Mouse (Mus musculus) heart, postnatal 0 days (tissue): ENCODE measurements around the gene Meis3. TPM values are rescaled to one million over a fixed set of nuclear protein-coding genes. Genes with fewer than 3 reads are reported as not detected.

Experiments
- ATAC-seq: fragments of 200-750 bp; cut with Nextera tagmentation; 2 replicates; pipeline ENCODE4 v1.8.0; 2017; ENCODE audit warnings: low read depth, moderate number of reproducible peaks, moderate library complexity; ENCODE audit not compliant: insufficient read depth
- DNase-seq: peaks from one replicate; pipeline ENCODE4 v3.0.0-alpha.2; 2016; ENCODE audit warnings: low spot score
- H3K27ac ChIP-seq: fragments of 300-500 bp; sonication (generic); 2 replicates; pipeline ENCODE4 v1.5.1; 2014; ENCODE audit warnings: low read depth, mild to moderate bottlenecking
- H3K27me3 ChIP-seq: fragments of 300-500 bp; sonication (generic); 2 replicates; pipeline ENCODE4 v1.6.1; 2014; ENCODE audit warnings: low read length, mixed read lengths; ENCODE audit not compliant: control insufficient read depth, insufficient read depth
- H3K36me3 ChIP-seq: fragments of 300-500 bp; sonication (generic); replicated peaks from 2 replicates; pipeline ENCODE4 v1.6.1; 2014; ENCODE audit warnings: low read length, mixed read lengths; ENCODE audit not compliant: control insufficient read depth, insufficient read depth
- H3K4me1 ChIP-seq: fragments of 300-500 bp; sonication (generic); 2 replicates; pipeline ENCODE4 v1.6.1; 2014; ENCODE audit warnings: antibody characterized with exemption; ENCODE audit not compliant: control insufficient read depth, insufficient read depth
- H3K4me2 ChIP-seq: fragments of 300-500 bp; sonication (generic); 2 replicates; pipeline ENCODE4 v1.6.1; 2014; ENCODE audit warnings: low read depth, mild to moderate bottlenecking, low read length, moderate library complexity
- H3K4me3 ChIP-seq: fragments of 300-500 bp; sonication (generic); 2 replicates; pipeline ENCODE4 v1.5.1; 2014; ENCODE audit warnings: low read depth, low read length
- H3K9ac ChIP-seq: fragments of 300-500 bp; sonication (generic); replicated peaks from 2 replicates; pipeline ENCODE4 v1.6.1; 2014; ENCODE audit warnings: low read depth, low read length, mixed read lengths
- H3K9me3 ChIP-seq: fragments of 300-500 bp; sonication (generic); replicated peaks from 2 replicates; pipeline ENCODE4 v1.6.1; 2016; ENCODE audit warnings: low read length; ENCODE audit not compliant: control insufficient read depth
- CTCF ChIP-seq: IDR thresholded peaks from 2 replicates; pipeline ENCODE4 v1.5.1; 2016; ENCODE audit warnings: antibody characterized with exemption, control low read depth, low read depth
- EP300 ChIP-seq: IDR thresholded peaks from 2 replicates; pipeline ENCODE4 v1.6.1; 2016; ENCODE audit warnings: antibody characterized with exemption, low read depth
- WGBS: fragments of 180-500 bp; shearing (Covaris S2); extraction: QIAGEN DNeasy Blood & Tissue Kit; methylation state at CpG from one replicate; pipeline ENCODE4 v1.1.7; 2014; 5-methylcytosine and 5-hydroxymethylcytosine counted together
- polyA plus RNA-seq: library from polyadenylated mRNA; unstranded; fragments of >200 nt; fragmentation: Nextera tagmentation; extraction: Ambion mirVana; gene quantifications from 2 replicates; pipeline ENCODE4 v1.2.1, GENCODE M21; 2015
- total RNA-seq: library from RNA; depleted of rRNA; stranded (reverse); fragments of >200 nt; gene quantifications from 2 replicates; pipeline ENCODE4 v1.2.3, GENCODE M21; 2014; ENCODE audit warnings: low replicate concordance

Meis3 gene
- total and polyA plus RNA-seq, 2 experiments from 2014 or later: 7.7 to 8.1 TPM

DNA sequence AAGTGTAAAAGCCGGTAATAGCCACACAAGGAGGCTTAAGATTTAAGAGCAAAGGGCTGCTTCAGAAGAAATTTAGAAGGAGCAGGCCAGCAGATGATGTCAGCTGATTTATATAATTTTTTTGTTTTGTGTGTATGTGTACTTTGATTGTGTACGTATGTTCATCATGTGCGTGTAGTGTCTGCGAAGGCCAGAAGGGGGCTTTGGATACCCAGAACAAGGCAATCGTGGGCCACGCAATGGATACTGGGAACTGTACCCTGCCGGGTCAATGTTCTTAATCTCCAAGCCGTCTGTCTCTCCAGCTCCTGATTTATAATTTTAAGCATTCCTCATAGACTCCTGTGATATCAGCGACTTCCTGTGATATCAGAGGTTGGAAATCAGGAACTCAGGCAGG lies 13.6 kb upstream of the Meis3 start:
- Histone ChIP-seq H3K4me2 (no peak overlapping the region), H3K27ac (no peak overlapping the region), H3K36me3 (no peaks in the 10 kb centered on the region), H3K4me1 (no peaks in the 10 kb centered on the region), H3K9me3 (no peaks in the 10 kb centered on the region), H3K4me3 (no peak overlapping the region), H3K27me3 (0 out of 2 replicates have a peak, but pooled peaks cover 11% of the 10 kb centered on the region), H3K9ac (no peak overlapping the region)
- WGBS: 88% methylated on average over 9 of the region's 9 CpGs
- DNase-seq (no peak), ATAC-seq (no peak)
- TF ChIP-seq EP300: no peak
- TF ChIP-seq CTCF: no peak

DNA sequence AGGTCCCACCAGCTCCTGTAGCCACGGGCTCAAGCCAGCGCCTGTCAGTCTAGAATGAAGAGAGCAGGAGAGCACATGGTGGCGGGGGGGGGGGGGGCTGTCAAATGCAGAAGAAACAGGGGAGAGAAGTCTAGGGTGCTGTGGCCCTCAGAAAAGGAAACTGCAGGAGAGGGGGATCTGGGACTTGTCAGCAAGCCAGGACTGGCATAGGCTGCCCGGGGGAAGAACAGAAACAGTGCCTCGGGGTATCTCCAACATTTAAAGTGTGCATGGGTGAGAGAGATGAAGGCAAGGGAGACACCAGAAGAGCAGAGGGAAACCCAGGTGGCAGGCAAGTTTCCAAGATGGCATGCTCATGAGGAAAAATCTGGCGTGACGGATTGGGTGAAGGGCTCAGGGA lies 12.9 kb upstream of the Meis3 start:
- Histone ChIP-seq H3K9ac (no peak overlapping the region), H3K4me3 (no peak overlapping the region), H3K9me3 (no peaks in the 10 kb centered on the region), H3K27me3 (0 out of 2 replicates have a peak, but pooled peaks cover 11% of the 10 kb centered on the region), H3K4me1 (no peaks in the 10 kb centered on the region), H3K36me3 (no peaks in the 10 kb centered on the region), H3K27ac (no peak overlapping the region), H3K4me2 (no peak overlapping the region)
- TF ChIP-seq EP300 (no peak), CTCF (no peak)
- no peak for DNase-seq
- 58% methylated on average over 7 of the region's 7 CpGs for WGBS
- ATAC-seq: no peak

DNA sequence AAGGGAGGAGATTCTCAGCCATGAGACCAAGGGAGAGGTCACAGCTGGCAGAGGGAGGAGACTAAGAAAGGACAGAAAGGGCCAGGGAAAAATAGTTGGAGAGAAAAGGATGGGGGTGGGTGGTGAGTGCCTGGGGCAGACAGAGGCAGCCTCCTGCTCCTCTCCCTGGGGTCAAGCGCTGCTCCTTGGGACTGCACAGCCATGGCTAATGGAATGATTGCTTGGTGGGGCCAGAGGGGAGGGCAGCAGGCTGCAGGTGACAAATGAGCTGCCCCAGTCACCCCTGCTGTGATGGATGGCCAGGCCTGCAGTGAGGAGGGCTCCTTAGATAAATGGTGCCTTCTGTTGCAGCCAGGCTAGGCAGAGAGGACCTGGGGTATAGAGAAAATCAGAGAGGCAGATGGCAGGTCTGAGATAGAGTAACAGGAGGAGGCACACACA lies 2.7 kb upstream of the Meis3 start:
- no peak overlapping the region for H3K4me3 ChIP-seq
- H3K27ac ChIP-seq: no peak overlapping the region
- 25% methylated on average over 1 of the region's 1 CpGs for WGBS
- TF ChIP-seq CTCF (no peak), EP300 (no peak)
- ATAC-seq (no peak), DNase-seq (no peak)
- H3K9me3 ChIP-seq: 0 out of 2 replicates have a peak, but pooled peaks cover 6% of the 10 kb centered on the region
- no peak overlapping the region for H3K4me2 ChIP-seq
- no peak overlapping the region for H3K9ac ChIP-seq
- H3K4me1 ChIP-seq: peaks cover 3% of the 10 kb centered on the region; the same call in 1 of the 2 replicates
- no peaks in the 10 kb centered on the region for H3K36me3 ChIP-seq
- 0 out of 2 replicates have a peak, but pooled peaks cover 3% of the 10 kb centered on the region for H3K27me3 ChIP-seq

DNA sequence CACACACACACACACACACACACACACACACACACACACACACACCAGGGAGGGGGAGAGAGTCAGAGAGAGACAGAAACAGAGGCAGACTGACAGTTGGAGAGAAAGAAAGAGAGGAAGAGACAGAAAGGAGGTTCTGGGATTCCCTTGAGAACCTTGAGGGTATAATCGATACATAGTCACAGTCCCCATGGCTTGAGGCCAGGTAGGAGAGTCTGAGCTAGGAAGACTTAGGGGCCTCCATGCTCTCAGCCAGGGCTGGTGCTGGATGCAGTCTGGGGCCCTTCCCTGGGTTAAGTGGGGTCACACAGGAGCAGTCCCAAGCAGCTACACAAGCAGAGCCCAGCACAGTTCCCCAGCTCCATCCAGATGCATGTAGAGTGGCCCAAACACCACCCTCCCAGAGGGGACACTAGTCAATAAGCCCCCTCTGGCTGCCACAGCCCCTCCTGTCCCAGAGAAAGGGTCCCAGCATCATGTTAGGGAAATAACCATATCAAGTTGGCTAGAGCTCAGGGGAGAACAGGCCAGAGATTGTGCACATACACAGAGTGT lies 2.2 kb upstream of the Meis3 start:
- ATAC-seq: no peak
- Histone ChIP-seq H3K9ac (no peak overlapping the region), H3K36me3 (no peaks in the 10 kb centered on the region), H3K27ac (no peak overlapping the region), H3K9me3 (0 out of 2 replicates have a peak, but pooled peaks cover 5% of the 10 kb centered on the region), H3K27me3 (0 out of 2 replicates have a peak, but pooled peaks cover 3% of the 10 kb centered on the region), H3K4me2 (no peak overlapping the region), H3K4me3 (no peak overlapping the region), H3K4me1 (peaks cover 3% of the 10 kb centered on the region; the same call in 1 of the 2 replicates)
- TF ChIP-seq EP300: no peak
- 18% methylated on average over 1 of the region's 1 CpGs for WGBS
- no peak for DNase-seq

DNA sequence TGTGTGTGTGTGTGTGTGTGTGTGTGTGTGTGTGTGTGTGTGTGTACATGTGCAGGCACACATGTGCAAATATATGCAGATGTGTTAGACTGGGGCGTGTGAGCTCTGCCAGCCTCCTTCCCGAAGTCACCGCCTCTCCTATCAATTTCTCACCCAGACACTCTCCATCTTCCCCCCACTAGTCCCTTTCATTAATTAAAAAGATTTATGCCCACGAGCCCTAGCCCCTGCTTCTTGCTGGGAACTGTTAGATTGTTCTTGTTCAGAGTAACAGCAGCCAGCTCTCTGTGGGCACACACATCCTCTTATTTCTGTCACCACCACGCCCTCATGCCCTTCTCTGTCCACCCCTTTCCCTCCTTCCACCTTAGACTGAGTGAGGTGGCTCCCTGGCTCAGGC lies 1.7 kb upstream of the Meis3 start:
- Histone ChIP-seq H3K36me3 (no peaks in the 10 kb centered on the region), H3K27me3 (0 out of 2 replicates have a peak, but pooled peaks cover 3% of the 10 kb centered on the region), H3K27ac (no peak overlapping the region), H3K4me3 (no peak overlapping the region), H3K9ac (no peak overlapping the region), H3K9me3 (0 out of 2 replicates have a peak, but pooled peaks cover under 1% of the 10 kb centered on the region), H3K4me2 (no peak overlapping the region), H3K4me1 (peaks cover 3% of the 10 kb centered on the region; the same call in 1 of the 2 replicates)
- no peak for DNase-seq
- no peak for TF ChIP-seq EP300
- no peak for ATAC-seq
- 62% methylated on average over 5 of the region's 5 CpGs for WGBS

DNA sequence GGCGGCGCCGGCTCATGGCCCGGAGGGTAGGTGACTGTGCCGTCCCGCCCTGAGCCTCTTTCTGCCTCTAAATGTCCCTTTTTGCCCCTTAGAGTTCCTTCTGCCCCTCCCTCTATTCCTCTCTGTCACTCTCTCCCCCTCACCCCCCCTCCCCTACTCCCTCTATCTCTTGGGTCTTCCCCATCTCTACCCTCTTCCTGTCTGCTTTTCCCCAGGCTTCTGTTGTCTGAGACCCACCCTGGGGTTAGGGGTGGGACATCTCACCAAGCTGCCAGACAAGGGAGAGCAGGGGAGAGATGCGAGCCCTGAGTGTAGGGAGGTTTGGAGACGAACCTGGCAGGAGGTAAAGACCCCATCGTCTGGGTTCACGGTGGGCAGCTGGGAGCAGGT lies 647 bp downstream of the Meis3 start:
- H3K36me3 ChIP-seq: no peaks in the 10 kb centered on the region
- H3K27me3 ChIP-seq: 0 out of 2 replicates have a peak, but pooled peaks cover 3% of the 10 kb centered on the region
- no peak for DNase-seq
- H3K27ac ChIP-seq: no peak overlapping the region
- peak; percentile 12 for ATAC-seq
- TF ChIP-seq EP300: no peak
- TF ChIP-seq CTCF: no peak
- H3K9ac ChIP-seq: peak overlapping the region; percentile 54
- H3K9me3 ChIP-seq: 0 out of 2 replicates have a peak, but pooled peaks cover 4% of the 10 kb centered on the region
- peaks cover 3% of the 10 kb centered on the region; the same call in 1 of the 2 replicates for H3K4me1 ChIP-seq
- peak overlapping the region; percentile 57 for H3K4me3 ChIP-seq
- 5% methylated on average over 10 of the region's 10 CpGs for WGBS
- H3K4me2 ChIP-seq: peak overlapping the region; percentile 73
